Mouse (Mus musculus) brain, adult 10 weeks (tissue): Measurements from ENCODE around the gene 2310079G19Rik. TPM values are rescaled to one million over a fixed set of nuclear protein-coding genes. Genes with fewer than 3 reads are reported as not detected.

Experiments used
- polyA plus RNA-seq: library from polyadenylated mRNA; stranded (reverse); fragments of 350-450 nt; fragmentation: Illumina TruSeq; extraction: RNeasy Lipid Tissue Mini Kit (QIAGEN cat#74804); gene quantifications from one replicate; pipeline ENCODE4 v1.2.3, GENCODE M21; 2015; ENCODE audit warnings: low read depth, low replicate concordance

The 2310079G19Rik gene
- polyA plus RNA-seq = not detected

GRCm38 (mm10) chr16:88627566-88627965 is at the start of gene 2310079G19Rik:
TSS of gene 2310079G19Rik (minus strand) at chr16:88627666.

GRCm38 (mm10) chr16:88671571-88671970 is 44.1 kb upstream of the 2310079G19Rik start, which contains the start of gene Krtap27-1:
TSS of gene Krtap27-1 (minus strand) at chr16:88671671.

GRCm38 (mm10) chr16:88647358-88647846 is 19.9 kb upstream of the 2310079G19Rik start, which contains the start of gene Krtap26-1:
TSS of gene Krtap26-1 (minus strand) at chr16:88647796.

GRCm38 (mm10) chr16:88611922-88612321 is 15.5 kb downstream of the 2310079G19Rik start, which contains the start of gene Krtap24-1:
TSS of gene Krtap24-1 (minus strand) at chr16:88612279.

Other genes with a start within 250 kb of the 2310079G19Rik start
- not detected for gene Cldn17, start 120.7 kb downstream of the 2310079G19Rik start, polyA plus RNA-seq
- not detected for gene Cldn8, start 64.5 kb downstream of the 2310079G19Rik start, polyA plus RNA-seq
- not detected for gene Krtap24-1, start 15.4 kb downstream of the 2310079G19Rik start, polyA plus RNA-seq
- not detected for gene Krtap26-1, start 20.1 kb upstream of the 2310079G19Rik start, polyA plus RNA-seq
- not detected for gene Krtap27-1, start 44.0 kb upstream of the 2310079G19Rik start, polyA plus RNA-seq
- not detected for gene 2310061N02Rik, start 80.3 kb upstream of the 2310079G19Rik start, polyA plus RNA-seq
- gene Krtap13-1, start 101.2 kb upstream of the 2310079G19Rik start, polyA plus RNA-seq = not detected
- gene Krtap13, start 124.0 kb upstream of the 2310079G19Rik start, polyA plus RNA-seq = not detected
- gene 2310034C09Rik, start 131.2 kb upstream of the 2310079G19Rik start, polyA plus RNA-seq = not detected
- not detected for gene 2310057N15Rik, start 146.5 kb upstream of the 2310079G19Rik start, polyA plus RNA-seq
- not detected for gene Gm5965, start 150.2 kb upstream of the 2310079G19Rik start, polyA plus RNA-seq
- not detected for gene Gm20741, start 184.6 kb upstream of the 2310079G19Rik start, polyA plus RNA-seq
- gene Krtap15, start 192.5 kb upstream of the 2310079G19Rik start, polyA plus RNA-seq = not detected
- not detected for gene Krtap14, start 198.5 kb upstream of the 2310079G19Rik start, polyA plus RNA-seq
- not detected for gene Krtap19-1, start 241.7 kb upstream of the 2310079G19Rik start, polyA plus RNA-seq
- gene Krtap19-2, start 246.6 kb upstream of the 2310079G19Rik start, polyA plus RNA-seq = not detected